Mouse (Mus musculus) large intestine, adult 2 months (tissue): ENCODE measurements at regions not wholly inside any gene's neighbourhood (a gene's known extent, or its start where the extent isn't known, plus 50 kb on each side); places are given as distances from the start of the nearest gene placed in this dataset.
A peak's percentile ranks its signal among the peaks of the same experiment; 100 is the strongest.

Experiments used
- DNase-seq: peaks from one replicate; pipeline ENCODE4 v3.0.0-alpha.2; 2012; ENCODE audit warnings: low read depth, low spot score
- WGBS: fragments of 180-500 bp; shearing (Covaris S2); methylation state at CpG from one replicate; pipeline ENCODE4 v1.1.7; 2018; 5-methylcytosine and 5-hydroxymethylcytosine counted together

DNA sequence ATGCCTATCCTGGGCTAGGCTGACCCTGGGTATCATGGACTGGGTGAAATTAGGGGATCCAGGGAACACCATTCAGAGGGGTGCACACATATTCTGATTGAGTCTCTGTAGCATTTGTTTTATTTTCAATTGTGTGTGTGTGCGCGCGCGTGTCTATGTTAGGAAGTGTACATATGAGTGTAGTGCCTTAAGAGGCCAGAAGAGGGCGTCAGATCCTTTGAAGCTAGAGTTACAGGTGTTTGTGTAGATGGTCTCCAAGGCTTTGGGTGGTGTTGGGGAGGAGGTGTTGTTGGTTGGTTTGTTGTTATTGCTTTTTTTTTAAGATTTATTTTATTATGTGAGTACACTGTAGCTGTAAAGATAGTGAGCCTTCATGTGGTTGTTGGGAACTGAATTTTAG, 147.4 kb upstream of the Clint1 start:
- 67% methylated on average over 5 of the region's 5 CpGs for WGBS
- DNase-seq = no peak

DNA sequence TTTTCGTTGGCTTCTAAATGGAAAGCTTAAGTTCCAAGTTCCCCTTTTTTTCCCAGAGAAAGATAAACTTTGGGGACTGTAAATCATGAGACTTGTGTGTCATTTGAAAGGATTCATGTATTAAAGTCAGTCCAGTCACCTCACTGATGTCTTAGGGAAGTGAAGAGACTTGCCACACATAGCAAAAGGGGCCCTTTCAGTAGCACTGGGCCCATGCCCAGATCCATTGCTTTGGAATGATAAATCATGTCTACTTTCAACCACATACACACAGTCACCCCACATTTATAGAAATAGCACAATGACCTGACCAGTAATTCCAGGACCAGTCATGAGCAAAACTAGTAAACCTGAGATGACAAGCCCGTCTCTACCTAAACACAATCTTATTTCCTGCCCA, 133.2 kb upstream of the Clint1 start:
- WGBS = 46% methylated on average over 2 of the region's 2 CpGs
- no peak for DNase-seq

DNA sequence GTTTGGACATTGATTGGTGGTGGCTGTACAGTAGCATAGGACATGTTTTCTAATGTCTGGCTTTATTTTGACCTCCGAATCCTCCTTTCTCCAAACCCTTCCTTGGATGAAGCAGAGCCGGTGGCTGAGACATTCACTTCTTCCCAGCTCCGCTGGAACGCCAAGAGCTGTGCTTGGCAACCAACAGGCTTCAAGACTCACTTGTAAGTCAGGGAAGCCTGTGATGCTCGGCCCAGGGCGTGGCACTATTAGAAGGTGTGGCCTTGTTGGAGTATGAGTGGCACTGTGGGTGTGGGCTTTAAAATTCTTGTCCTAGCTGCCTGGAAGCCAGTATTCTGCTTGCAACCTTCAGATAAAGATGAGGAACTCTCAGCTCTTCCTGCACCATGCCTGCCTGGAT, 132.0 kb upstream of the Clint1 start:
- no peak for DNase-seq
- 73% methylated on average over 6 of the region's 6 CpGs for WGBS

DNA sequence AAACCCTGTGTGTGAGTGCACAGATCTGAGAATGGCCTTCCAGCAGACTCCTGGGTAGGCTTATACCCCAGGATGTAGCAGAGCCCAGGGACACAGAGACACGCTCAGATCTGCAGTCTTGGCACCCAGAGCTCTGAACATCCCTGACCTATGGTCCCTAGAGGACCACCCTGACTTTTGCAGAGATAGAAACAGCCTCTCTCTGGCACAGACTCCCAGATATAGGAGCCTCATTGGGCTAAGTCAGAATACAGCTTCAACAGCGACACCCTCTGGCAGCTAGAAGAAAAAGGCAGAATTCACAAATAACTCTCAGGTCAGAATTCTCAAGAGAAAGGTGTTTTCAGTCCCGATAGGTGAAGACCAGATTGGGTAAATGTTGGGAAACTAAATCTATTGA, 115.3 kb upstream of the Clint1 start:
- 51% methylated on average over 3 of the region's 3 CpGs for WGBS
- DNase-seq = no peak

DNA sequence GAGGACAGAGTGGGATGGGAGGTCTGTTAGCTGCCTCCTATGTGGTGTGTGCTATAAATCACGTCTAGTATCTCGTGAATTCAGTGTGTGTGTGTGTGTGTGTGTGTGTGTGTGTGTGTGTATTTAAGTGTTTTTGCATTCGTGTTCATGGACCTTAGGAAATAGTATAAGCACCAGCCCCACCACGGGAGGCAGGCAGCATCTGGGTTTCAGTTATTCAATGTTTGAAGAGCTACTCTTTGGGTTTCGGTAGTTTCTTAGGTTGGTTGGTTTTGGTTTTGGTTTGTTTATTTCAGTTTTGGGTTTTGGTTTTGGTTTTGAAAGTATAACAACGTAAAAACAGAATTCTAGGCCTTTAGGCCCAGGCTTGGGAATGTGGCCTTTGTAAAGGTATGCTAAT, 113.5 kb upstream of the Clint1 start:
- WGBS = 60% methylated on average over 6 of the region's 6 CpGs
- DNase-seq = no peak

DNA sequence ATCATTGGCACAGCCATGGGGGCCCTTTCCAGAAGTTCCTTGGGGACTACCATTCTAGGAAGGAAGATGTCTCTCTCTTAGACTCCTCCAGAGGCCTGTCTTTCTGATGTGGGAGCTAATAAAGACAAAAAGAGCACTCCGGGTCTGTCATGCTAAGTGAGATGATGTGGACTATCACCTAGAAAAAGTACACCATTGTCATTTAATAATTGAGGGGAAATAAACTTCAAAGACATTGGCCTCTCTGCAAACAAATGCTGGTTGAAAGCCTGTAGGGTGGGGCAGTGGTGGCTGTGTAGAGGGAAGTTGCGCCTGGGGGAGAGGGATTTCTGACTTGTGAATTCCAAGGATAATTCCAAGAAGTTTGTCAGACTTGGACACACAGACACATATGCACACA, 105.9 kb upstream of the Clint1 start:
- 38% methylated on average over 2 of the region's 2 CpGs for WGBS
- DNase-seq = no peak

DNA sequence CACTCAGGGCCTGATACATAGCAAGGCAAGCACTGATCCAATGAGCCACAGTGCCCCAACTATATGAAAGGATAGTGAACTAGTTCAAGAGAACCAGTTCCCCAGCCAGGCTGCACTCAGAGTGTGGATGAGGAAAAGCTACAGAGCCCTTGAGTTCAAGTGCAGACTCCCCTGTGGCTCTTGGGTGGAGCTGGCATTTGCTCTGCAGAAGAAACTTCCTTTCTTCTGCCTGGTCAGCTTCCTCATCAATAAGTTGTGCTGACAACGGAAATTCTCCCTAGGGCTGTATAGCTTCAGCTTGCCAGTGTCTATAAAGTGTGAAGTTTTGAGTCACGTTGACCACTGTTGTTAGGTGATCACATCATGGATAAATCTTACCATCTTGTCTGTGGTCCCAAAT, 101.6 kb upstream of the Clint1 start:
- no peak for DNase-seq
- 59% methylated on average over 2 of the region's 2 CpGs for WGBS

DNA sequence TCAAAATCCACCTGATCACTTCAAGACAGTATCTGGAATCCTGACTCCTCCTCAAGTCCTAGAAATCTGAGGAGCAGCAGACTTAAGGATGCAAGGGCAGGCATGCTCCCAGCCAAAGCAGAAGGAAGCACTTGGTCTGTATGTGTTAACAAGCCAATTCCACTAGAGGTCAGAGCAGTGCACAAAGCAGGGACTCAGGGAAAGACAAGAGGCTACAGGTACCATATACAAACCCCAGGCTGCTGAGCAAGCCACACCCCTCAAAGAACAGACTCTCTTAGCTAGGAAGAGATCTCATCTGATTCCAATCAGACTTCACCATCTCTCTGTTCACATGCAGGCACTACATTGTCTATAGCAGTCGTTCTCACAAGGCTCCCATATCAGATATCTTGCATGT, 99.6 kb upstream of the Clint1 start:
- DNase-seq = peak; percentile 22
- 52% methylated on average over 1 of the region's 1 CpGs for WGBS

DNA sequence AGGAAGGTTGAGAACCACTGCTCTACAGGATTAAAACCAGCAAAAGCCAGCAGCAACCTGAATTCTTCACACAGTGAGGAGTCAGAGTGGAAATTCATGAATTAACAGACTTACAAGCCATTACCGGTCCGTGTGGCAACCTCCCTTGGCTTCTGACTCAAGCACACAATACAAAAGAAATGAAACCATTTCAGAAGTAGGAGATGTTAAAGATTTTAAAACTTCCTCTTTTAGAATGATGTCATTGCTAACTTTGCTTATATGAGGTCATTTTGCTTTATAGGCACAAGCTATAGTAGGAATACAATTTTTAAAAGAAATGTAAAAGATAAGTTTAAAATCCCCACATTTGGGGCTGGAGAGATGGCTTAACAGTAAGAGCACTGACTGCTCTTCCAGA, 99.1 kb upstream of the Clint1 start:
- WGBS = 42% methylated on average over 2 of the region's 2 CpGs
- DNase-seq = no peak

DNA sequence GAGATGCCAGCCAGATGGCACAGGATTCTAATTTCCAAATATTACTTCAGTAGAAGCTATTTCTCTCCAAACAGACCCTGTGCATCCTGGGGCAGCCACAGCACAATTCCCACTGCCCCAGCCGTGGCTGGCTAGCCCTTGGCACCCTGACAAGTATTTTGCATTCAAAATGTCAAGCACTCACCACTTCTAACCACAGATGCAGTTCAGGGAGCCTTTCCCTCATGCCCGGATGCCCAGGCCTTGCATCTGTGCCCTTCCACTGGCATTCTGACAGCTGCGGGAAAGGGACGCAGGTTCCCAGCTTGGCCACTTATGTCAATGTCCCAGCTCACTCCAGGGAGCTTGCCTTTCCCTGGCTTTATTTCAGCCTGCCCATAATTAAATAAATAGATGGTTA, 84.8 kb upstream of the Clint1 start:
- WGBS = 70% methylated on average over 4 of the region's 4 CpGs
- DNase-seq = no peak

DNA sequence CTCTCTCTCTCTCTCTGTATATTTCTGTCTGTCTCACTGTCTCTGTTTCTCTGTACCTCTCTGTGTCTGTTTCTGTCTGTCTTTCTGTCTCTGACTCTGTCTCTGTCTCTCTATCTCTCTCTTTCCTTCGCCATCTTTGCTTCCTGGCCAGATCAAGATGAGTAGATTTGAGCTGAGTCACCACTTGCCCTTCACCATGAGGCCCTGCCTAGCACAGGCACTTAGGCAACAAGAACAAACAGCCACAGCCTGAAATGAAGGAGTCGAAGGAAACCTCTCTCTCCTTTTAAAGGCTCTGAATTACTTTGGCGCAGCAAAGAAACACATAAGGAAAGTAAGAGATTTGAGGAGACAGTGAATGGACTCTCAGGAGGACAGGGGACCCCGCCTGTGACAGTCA, 69.4 kb upstream of the Clint1 start:
- 57% methylated on average over 4 of the region's 4 CpGs for WGBS

DNA sequence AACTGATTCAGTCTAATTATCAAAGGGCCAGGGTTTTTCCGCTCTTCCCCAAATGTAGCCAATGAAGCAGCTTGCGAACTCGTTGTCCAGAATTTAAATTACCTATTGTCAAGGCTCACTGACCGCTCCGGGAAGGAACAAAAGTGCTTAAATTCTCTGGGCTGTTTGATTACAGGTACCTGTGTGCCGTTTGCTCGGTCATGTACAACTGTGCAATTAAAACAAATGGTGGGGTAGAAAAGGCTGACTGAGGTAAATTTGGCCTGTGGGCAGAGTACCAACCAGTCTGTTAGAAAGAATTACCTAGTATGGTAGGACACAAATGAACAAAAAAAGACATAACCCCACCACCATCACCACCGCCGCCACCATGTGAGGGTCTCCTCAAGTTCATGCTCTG, 66.0 kb upstream of the Clint1 start:
- no peak for DNase-seq
- WGBS = 82% methylated on average over 9 of the region's 9 CpGs

More for the DNA sequence above, 69.4 kb upstream of the Clint1 start:
- no peak for DNase-seq

DNA sequence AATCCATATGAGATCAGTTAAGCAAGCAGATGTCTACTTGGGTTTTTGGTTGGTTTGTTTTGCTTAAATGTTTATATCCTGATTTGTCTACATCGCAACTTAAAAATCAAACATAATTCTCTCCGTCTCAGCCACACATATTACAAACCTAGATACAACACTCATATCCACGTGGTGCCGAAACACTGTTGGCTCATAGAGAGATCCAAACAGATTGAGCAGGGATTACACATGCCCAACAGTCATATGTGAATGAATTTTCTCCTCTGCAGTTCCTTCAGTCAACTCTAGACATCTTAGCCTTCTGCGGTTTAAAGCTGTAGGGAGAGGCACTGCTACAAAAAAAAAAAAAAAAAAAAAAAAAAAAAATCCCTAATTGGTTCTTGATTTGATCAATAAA, 64.4 kb upstream of the Clint1 start:
- DNase-seq = no peak
- WGBS = 88% methylated on average over 5 of the region's 5 CpGs

DNA sequence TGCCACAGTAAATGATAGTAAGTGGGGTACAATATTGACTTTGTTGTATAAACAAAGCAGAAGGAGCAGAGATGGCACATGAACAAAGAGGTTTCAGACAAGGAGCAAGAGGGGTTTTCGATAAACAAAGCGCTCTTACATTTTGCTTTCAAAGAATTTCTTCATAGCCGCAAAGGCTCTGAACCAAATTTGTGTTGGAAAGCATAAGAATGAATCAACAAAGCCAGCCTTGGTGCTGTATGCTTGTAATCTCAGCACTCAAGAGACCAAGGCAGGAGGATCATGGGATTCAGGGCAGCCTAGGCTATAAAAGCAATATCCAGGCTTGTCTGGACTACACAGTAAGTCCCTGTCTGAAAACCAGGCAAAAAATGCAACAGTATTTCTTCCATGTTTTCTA, 62.0 kb upstream of the Clint1 start:
- DNase-seq = no peak
- WGBS = 66% methylated on average over 3 of the region's 3 CpGs

DNA sequence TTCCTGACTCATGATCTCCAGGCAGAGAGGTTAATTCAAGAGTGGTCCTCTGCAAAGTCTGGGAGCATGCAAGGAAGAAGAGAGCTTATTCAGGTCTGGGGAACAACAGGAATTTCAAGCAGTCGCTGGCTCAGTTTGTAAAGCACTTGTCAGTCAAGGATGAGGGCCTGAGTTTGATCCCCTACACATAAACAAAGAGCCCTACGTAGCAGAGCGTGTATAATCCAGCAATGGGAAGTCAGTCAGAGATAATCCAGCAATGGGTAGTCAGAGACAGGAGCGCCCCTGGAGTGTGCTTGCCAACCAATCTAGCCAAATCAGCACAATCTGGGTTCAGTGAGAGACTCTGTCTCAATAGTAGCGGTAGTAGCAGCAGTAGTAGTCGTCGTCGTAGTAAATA, 61.3 kb upstream of the Clint1 start:
- WGBS = 81% methylated on average over 8 of the region's 8 CpGs
- no peak for DNase-seq

DNA sequence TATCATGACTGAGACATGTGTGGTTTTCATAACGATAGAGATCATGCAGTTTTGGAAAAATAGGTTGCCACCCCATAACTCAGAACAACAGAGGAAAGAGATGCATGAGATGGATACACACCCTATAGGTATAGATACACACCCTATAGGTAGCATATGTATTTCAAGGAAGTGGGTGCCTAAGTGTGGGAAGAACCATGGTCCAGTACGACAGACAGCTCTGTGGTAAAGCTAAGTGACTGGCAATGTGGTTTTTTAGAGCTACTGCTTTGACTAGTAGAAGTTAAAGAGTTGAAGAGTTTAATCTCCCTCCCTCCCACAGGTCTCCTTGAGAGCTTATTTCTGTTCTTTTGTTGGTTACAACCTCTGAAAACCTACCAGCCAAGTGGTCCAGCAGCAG, 60.2 kb upstream of the Clint1 start:
- no peak for DNase-seq
- 88% methylated on average over 2 of the region's 2 CpGs for WGBS

DNA sequence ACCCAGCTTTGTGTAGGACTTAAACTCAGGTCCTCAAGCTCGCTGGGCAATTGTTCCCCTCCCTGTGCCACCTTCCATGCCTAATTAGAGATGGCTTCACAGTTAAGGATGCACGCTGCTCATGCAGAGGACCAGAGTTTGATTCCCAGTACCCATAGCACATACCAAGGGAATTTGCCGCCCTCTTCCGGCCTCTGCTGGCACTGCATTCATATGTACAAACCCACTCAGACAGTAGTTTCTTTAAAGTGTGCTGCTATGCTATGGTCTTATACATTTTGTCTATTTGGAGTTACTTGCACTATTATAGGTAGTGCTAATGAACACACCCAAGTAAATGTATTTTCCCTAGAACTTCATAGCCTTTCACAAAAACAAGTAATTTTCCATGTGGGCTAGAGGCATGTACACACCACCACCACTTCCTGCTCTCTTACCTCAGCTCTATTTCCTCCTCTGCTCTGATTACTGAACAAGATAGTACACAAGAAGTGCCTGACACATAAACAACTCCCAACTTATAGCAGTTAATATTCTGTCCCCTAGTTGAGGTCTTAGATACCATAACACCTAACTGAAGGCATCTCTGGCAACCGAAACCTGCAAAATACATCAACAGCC, 57.4 kb upstream of the Clint1 start:
- 80% methylated on average over 5 of the region's 5 CpGs for WGBS
- no peak for DNase-seq

DNA sequence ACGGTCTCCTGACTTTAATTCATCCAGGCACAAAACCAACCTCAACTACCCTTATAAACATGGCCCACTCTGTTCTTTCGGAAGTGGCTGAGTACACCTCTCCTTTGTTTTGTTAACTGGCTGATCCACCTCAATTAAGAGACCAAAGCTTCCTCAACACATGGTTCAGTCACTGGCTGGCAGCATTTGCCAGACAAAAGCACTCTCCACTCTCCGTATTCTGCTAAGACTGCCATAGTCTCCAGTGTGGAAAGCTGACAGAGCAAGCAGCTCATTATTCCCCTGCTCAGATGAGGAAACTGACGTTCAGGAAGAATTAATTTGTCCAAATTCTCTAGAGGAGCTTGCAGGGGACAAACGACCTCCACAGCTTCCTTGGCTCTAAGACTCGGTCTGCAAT, 56.5 kb upstream of the Clint1 start:
- WGBS = 43% methylated on average over 6 of the region's 6 CpGs

DNA sequence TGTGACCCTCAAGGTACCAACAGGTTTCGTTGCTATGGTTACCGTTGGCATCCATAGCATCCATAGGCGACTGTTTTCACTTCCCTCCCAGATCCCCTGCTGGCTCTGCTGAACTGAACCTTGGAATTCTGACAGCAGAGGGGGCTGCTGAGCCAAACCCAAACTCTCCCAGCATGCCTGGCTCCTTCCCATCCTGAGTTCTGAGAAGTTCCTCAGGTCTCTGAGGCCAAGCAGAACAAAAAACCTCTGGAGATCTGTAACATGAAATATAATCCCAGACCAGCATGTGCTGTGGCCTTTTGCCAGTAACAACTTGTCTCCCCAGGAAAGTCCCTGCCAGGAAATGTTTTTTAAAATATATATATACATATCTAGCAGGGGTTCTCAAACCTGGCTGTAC, 56.1 kb upstream of the Clint1 start:
- 8% methylated on average over 3 of the region's 3 CpGs for WGBS
- DNase-seq = no peak

More for the DNA sequence above, 56.5 kb upstream of the Clint1 start:
- DNase-seq = no peak

DNA sequence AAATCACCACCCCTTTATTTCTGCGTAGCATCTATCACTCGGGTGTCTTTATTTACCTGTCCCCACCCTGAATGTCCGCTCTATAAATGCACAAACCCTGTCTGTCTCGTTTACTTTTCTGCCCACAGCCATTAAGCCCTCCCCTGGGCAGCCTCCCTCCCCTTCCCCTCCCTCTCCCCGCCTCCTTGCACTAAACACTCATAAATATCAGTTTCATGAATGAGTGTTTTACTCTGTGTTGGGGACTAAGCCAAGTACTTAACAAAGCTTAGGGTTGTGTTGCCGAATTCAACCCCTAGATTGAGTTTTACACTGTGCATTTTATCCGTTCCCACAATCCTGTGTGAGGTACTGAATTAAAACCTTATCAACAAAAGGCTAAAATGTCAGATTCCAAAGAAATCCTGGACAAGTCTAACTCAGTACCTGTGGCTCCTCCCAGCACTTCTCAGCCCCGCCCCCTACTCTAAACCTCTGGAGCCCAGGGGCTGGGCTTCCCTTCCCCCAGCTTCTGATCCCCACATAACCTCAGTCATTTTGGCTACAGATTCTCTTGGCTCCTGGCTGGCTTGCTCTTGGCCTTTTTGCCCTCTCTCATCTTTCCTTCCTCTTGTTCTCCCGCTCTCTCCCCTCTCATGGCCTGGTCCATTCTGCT, 52.0 kb upstream of the Clint1 start:
- no peak for DNase-seq
- WGBS = 16% methylated on average over 9 of the region's 9 CpGs
